In the genomic region with DNA sequence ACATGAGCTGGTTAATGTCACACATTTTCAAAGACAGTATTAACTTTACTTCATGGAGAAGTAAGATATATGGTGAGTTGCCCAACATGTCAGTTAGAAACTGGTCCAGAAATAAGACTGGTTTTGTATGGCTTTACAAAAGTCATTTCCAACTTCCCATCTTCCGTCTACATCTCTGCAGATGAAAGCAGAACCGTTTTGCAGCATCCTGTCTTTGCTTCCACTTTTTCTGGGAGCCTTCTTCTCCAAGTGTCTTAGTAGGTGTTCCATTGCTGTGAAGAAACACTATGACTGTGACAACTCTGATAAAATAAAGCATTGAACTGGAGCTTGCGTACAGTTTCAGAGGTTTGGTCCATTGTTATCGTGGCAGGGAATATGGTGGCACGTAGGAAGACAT, we compare ENCODE assay signal across 26 mouse cellular contexts.
"Had no signal": no experiment of that assay in that cellular context is flagged by ENCODE, and none has a peak within 500 bp of the region (broad histone marks: within the 10 kb centered on the region; RNA-seq: fewer than 3 reads in every experiment).

No protein-coding gene starts in this region.

- ATAC-seq: hindbrain, embryonic 16.5 days; inflammation-experienced regulatory T-cells, adult 6 months; intestine, embryonic 15.5 days; intestine, postnatal 0 days; liver, embryonic 12.5 days had no signal

- H3K27me3 ChIP-seq: heart, embryonic 12.5 days; hindbrain, embryonic 12.5 days; intestine, embryonic 15.5 days; kidney, embryonic 15.5 days; limb, embryonic 13.5 days; limb, embryonic 15.5 days; liver, embryonic 12.5 days had no signal

- H3K4me2 ChIP-seq: heart, embryonic 12.5 days; hindbrain, embryonic 12.5 days; hindbrain, embryonic 14.5 days; intestine, embryonic 15.5 days; kidney, embryonic 15.5 days; limb, embryonic 13.5 days; limb, embryonic 15.5 days; liver, embryonic 12.5 days had no signal

- H3K9ac ChIP-seq: heart, embryonic 12.5 days; hindbrain, embryonic 12.5 days; hindbrain, embryonic 14.5 days; intestine, embryonic 15.5 days; kidney, embryonic 15.5 days; limb, embryonic 13.5 days; limb, embryonic 15.5 days; liver, embryonic 12.5 days; liver, embryonic 14.5 days had no signal

- H3K9me3 ChIP-seq: heart, embryonic 12.5 days; hindbrain, embryonic 10.5 days; hindbrain, embryonic 12.5 days; intestine, embryonic 15.5 days; kidney, embryonic 15.5 days; limb, embryonic 15.5 days; liver, embryonic 12.5 days had no signal

- H3K4me1 ChIP-seq: hindbrain, embryonic 10.5 days; hindbrain, embryonic 12.5 days; intestine, embryonic 15.5 days; liver, embryonic 12.5 days had no signal

- H3K27ac ChIP-seq: heart, adult 2 months; hindbrain, embryonic 10.5 days; hindbrain, embryonic 12.5 days; hindbrain, embryonic 14.5 days; intestine, embryonic 15.5 days; kidney, embryonic 15.5 days; kidney, postnatal 0 days; layer of hippocampus, adult 2 months; limb, embryonic 13.5 days; limb, embryonic 15.5 days; liver, embryonic 12.5 days; liver, embryonic 14.5 days had no signal

- H3K4me3 ChIP-seq: heart, adult 2 months; heart, embryonic 12.5 days; hindbrain, embryonic 10.5 days; hindbrain, embryonic 12.5 days; intestine, embryonic 15.5 days; kidney, embryonic 15.5 days; layer of hippocampus, adult 2 months; limb, embryonic 13.5 days; limb, embryonic 15.5 days; liver, embryonic 12.5 days had no signal

- H3K36me3 ChIP-seq: heart, embryonic 12.5 days; hindbrain, embryonic 10.5 days; hindbrain, embryonic 12.5 days; intestine, embryonic 15.5 days; kidney, embryonic 15.5 days; limb, embryonic 13.5 days; limb, embryonic 15.5 days; liver, embryonic 12.5 days had no signal

- DNase-seq: gastrocnemius, postnatal 14 days; gastrocnemius, postnatal 36 days; heart, adult 2 months; heart, postnatal 10 days; heart, postnatal 4 days; kidney, adult 9 months; kidney, postnatal 25 days; kidney, postnatal 4 days; layer of hippocampus, adult 9-11 months; layer of hippocampus, postnatal 36 days; left cerebral cortex, postnatal 4 days had no signal
